Mouse (Mus musculus): ENCODE measurements around the gene Minos1.
A peak's percentile ranks its signal among the peaks of the same experiment; 100 is the strongest.

Minos1 gene

DNA sequence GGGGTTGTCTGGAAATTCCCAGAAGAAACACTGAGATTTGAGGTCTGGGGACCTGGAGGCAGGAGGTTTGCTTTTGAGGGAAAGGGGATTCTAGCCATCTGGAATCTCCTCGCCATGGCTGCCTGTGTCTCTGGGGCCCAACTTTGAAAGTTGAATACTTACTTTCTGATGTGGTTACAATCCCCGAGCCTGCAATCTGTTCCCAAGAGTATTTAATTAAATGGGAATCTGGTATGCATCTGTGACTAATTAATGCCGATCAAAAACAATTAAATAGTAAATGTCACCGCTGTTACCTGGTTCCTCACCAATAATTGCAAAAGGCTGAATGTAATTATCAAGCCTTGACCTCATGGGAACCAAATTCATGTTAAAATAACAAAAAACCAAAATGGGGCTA lies 13.7 kb upstream of the Minos1 start:
- no peak for DNase-seq (ENCODE audit: low spot score)

DNA sequence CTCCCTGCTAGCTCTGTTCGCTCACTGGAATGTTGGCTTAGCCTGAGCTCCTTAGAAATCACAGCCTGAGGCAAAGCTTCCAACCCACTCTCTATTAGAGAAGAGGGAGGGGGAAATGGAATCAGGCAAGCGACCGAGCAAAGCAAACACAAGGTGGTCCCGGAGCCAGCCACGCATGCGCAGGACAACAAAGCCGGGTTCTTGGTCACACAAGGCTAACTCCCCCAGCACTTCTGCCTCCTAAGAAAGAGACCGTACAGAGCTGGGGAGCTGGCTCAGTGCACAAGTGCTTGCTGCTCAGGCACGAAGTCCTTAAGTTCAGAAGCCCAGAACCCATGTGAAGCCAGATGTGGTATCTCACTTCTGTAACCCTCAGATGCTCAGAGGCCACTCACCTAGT lies 12.1 kb upstream of the Minos1 start:
- no peak for DNase-seq (ENCODE audit: low spot score)

DNA sequence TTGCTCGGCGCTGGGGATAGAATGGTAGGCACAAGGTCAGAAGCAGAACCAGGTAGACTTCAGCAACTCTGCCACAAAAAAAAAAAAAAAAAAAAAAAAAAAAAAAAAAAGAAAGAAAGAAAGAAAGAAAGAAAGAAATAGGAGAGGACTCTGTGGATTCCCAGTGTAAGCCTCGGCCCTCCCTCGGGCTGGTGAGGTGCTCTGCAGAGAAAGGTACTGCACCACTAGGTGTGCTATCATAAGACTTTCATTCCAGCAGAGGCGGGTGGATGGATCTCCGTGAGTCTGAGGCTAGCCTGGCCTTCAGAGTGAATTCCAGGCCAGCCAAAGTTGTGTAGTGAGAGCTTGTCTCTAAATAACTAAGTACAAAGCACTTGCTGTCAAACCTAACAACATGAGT lies 10.9 kb upstream of the Minos1 start:
- DNase-seq (ENCODE audit: low spot score), result no peak

DNA sequence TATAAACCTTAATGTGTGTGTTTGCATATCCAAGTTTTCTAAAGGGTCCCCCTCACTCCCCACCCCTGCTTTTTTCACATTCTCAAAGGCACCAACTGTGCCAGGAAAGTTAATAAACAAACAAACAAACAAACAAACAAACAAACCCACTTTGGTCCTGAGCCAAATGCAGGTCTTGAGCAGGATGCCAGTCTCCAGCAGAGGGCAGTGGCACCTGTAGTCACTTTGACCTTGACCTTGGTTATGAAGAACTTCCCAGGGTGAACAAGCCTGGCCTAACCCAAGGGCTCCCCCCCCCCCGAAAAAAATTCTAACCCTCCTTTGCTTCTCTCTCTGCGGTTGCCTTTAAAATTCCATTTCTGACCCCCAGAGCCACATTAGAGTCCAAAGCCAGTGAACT lies 9.4 kb upstream of the Minos1 start:
- no peak for DNase-seq (ENCODE audit: low spot score)

DNA sequence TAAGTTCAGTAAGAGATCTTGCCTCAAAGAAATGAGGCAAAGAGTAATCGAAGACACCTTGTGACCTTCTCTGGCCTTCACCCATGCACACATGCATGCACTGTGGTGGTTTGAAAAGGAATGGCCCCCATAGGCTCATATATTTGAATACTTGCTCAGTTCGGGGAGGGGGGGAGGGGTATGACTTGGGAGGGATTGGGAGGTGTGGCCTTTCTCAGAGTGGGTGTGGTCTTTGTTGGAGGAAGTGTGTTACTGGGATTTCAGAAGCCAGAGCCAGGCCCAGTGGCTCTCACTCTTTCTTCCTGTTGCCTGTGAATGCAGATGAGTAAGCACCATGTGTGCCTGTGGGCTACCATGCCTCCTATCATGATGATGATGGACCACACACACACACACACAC lies 5.1 kb upstream of the Minos1 start:
- DNase-seq (ENCODE audit: low spot score), result no peak

DNA sequence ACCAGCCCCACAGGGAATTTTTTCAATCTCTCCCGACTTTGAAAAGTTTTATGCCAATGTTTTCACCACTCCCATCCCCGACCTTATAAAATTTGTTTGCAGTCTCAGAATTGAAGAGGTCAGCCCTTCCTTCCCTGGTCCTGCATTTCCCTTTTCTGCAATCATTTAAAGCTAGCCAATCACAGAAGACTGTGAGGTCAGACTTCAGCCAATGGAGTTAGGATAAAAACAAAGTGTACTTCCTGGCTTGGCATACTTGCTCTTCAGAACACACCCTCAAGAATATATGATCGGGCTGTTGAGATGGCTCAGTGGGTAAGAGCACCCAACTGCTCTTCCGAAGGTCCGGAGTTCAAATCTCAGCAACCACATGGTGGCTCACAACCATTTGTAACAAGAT lies 2.2 kb upstream of the Minos1 start:
- no peak for DNase-seq (ENCODE audit: low spot score)

DNA sequence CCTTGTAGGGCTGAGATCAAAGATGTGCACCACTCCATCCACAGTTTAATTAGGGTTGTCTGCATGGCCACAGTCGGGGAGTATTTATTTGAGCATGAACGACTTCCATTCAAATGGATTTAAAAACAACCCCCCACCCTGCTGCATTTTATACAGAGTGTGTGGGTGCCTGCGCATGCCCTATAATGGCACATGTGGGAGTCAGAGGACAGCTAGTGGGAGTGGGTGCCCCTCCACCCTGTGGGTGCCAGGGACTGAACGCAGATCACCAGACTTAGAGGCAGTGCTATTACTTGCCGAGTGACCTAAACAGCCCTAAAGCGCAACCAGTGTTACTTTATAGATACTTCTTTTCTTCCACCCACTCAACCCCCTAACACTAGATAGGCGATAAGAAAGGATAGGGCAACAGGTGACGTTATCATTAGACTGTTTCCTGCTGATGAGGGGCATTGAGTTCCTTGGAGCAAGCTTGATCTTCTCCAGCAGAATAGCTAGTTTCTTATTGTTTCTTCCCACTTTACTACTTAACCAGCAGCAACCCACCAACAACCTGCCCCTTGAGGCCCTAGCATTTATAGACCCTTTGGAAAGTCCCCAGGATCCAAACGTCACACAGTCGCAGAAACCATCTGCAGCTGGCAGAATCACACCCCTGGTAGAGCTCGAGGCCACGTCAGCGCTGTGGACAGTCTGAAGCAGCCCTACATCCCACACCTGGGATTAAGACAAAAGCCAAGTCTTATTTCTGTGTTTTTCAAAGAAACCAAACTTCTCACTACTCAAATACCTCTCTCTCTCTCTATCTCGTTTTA lies 1.2 kb upstream of the Minos1 start:
- DNase-seq (ENCODE audit: low spot score), result no peak

DNA sequence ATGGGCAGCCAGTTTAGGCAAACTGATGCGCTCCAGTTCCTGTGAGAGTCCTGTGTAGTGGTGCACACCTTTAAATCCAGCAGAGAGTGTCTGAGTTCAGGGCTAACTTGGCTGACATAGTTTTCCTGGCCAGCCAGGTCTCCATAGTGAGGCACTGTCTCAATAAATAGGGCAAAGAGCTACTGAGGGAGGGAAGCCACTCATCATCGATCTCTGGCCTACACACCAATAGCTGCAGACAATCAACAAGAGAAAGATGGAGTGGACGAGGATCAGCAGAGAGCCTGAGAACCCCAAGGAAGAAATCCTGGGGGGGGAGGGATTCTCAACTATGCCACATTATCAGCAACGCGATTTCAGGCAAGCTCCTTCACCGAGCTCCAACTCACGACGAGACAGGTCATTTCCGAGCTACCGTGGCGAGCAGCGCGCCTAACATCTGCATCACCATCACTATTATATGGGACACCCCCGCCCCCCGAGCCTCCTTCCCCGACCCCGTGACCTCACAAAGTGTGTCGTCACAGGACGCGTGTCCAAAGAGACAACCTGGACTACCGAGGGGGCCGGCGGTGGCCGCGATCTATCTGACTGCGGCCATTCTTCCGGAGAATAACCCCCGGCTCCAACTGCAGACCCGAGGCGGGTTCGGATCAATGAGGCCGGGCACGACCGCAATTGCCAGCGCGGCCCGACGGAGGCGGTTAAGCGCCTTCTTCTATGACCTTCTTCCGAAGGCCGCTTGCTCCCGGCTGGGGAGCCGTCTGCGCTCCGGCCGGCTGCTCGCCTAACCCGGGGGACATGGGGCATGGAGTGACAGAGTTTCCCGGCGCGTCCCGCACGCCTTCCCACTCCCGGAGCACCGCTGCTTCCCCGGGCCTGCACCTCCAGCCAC lies 860 bp downstream of the Minos1 start:
- peak; percentile 52 for DNase-seq (ENCODE audit: low spot score)

DNA sequence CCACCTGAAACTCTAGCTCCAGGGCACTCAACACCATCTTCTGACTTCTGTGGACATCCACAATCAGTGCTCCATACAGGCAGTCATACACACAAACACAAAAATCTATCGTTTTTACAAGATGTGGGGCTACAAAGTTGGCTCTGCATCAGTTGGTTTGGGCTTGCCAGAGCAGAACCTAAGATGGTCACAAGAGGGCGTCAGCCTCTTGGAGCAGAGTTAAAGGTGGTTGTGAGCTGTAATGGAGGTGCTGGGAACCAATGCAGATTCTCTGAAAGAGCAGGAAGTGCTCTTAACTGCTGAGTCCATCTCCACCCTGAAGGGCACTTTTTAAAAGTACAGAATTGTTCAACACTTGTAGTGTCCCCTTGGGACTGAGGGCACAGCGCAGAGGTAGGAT lies 4.4 kb downstream of the Minos1 start:
- no peak for DNase-seq (ENCODE audit: low spot score)

DNA sequence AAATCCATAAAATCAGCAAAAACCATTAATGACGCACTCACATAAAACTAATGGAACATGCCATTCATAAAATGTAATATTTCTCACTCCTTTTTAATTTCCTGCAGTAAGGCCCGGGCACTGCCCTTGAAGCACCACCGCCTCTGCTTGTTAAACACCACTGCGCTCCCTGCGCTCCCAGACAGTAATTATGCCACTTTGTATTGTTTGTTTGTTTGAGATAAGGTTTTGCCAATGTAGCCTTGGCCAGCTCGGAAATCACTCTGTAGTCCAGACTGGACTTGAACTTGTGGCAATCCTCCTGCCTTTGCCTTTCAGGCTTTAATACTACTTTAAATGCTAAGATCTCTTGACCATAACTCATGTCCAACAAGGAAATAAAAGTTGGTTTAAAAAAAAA lies 6.0 kb downstream of the Minos1 start:
- DNase-seq (ENCODE audit: low spot score), result no peak

DNA sequence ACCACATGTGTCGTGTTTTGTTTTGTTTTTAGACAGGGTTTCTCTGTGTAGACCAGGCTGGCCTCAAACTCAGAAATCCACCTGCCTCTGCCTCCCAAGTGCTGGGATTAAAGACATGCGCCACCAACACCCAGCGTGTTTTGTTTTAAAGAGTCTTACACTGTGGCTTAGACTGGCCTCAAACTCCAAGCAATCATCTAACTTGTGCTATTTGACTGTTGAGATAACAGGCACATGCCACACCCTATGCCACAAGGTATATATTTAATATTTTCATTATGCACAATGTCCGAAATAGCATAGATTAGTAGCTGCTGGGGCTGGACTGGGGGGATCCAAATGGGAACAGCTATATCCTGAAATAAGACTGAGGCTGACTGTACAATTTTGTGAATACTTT lies 8.4 kb downstream of the Minos1 start:
- DNase-seq (ENCODE audit: low spot score), result no peak

DNA sequence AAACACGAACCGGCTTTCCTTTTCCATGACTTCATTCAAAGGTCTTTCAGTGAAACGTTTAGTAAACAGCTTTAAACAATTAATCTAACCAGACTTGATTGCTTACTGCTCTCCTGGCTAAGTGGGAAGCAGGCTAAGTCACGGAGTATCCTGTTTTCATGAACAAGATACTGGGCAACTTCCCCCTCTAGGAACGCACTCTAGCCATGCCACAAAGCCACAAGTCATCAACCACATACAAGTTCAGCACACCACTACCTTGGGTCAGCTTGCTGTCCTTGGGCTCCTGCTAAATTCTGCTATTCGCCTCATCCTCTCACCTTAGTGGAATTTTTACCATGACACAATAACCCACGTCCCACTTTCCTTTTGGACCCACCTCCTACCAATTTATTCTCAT lies 9.9 kb downstream of the Minos1 start:
- DNase-seq (ENCODE audit: low spot score), result no peak

DNA sequence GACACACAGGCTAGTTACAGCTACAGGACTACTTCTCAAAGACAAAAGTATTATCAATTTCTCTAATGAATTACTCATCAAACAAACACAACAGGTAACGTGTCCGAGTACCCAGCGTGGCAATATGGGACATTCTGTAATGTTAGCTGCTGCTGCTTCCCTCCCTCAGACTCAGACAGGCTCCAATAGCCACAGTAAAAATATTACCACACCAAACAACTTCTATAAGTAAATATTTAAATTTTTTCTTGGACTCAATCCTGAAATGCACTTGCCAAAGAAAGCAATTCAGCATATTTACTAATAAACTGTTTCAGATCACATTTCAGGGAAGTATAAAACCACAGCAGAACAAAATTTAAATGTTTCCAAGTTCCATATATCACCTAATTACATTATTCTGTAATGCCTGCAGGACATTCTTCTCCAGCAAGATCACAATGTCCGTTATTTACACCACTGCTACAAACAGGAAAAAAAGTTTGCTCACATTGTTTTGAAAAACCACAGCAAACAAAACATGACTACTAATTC lies 10.6 kb downstream of the Minos1 start:
- no peak for DNase-seq (ENCODE audit: low spot score)

DNA sequence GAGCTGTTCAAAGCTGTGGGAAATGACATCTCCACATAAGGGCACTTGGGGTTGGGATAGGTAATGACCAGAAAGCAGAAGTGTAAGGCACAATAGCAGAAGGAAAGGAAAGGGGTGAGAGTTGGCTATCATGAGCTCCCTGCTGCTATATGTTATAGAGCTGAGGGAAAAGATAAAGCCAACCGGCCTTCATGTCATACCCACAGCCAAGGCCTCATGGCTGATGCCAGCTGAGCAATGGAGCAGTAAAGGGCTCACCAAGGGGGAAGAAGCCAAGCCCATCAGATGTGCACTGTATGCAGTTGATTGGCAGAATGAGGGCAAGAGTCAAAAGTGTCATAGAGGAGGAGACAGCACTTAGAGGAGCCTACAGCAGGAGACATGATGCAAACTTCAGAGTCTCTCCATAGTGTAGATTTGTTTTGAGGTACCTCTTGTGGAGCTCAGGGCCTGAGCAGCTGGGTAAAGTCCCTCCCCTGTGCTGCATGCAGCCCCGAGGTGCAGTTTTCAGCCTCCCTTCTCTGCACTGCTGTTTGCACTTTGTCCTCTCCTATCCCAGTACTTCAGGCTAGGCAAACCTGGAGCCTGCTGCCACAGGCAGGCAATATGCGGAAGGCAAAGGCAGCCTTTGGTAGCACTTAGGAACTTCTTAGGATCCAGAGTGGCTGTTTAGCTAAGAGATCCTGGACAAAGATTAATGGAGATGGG lies 14.4 kb downstream of the Minos1 start:
- DNase-seq (ENCODE audit: low spot score), result peak; percentile 39

DNA sequence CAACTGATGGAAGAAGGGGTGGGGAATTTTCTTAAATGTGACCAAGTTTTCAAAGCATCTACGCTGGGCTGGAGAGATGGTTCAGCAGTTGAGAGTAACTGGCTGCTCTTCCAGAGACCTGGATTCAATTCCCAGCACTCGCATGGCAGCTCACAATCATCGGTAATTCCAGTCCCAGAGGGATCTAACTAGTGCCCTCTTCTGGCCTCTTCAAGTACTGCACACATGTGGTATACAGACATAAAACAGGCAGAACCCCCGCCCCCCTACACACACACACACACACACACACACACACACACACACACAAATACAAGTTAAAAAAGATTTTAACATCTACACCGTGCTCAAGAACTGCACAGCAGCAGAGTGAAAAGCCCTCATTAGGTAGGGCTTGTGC lies 15.2 kb downstream of the Minos1 start:
- DNase-seq (ENCODE audit: low spot score), result no peak

DNA sequence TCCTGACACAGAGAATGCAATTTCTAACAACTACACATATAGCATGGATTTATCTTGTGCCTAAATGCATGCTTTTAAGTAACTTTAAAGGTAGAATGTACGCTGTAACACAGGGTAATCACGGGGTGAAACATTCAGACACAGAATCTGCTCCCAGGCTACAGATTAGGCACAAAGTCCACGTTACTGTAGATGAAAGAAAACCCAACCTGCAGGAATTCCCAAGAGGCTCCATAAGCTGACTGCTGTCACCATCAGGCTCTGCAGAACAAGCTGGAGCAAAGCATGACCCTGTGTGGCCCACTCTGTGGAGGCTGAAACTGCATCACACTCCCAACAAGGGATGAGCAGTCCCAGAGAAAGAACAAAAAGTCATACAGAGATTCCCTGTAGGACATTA lies 18.4 kb downstream of the Minos1 start:
- no peak for DNase-seq (ENCODE audit: low spot score)

DNA sequence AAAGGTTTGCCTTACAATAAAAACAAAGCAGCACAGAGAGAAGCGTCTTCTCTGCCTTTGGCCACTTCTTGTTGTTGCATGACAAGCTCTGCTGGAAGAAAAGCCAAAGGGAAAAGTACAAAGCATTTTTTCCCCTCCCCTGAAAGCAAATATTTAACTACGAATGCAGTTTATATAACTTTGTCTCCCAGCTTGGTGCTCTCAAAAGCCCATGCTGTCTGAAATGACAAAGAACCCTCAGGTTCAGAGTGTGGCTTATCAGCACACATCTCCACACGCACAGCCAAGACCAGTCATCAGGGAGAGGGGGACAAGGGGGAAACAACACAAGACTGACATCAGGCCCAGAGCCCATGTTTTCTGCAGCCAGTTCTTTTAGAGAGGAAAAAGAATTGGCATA lies 19.5 kb downstream of the Minos1 start:
- DNase-seq (ENCODE audit: low spot score), result no peak

DNA sequence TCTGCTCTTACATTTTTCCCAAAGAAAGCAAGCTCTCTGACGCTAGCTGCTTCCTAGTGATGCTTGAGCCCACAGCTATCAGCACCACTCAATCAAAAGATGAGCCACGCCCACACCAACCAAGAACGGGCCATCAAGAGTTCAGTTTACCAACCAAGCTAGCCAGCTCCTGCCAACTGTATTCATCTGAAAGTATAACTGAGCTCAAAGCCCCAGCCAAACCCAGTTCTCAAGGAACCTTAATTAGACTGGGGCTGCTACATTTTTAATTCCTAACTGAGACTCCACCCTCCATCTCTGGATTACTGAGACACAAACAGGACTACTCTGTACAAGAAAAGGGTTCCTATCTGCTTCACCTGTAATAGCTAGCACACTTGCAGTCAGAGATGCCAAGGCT lies 20.1 kb downstream of the Minos1 start:
- no peak for DNase-seq (ENCODE audit: low spot score)

DNA sequence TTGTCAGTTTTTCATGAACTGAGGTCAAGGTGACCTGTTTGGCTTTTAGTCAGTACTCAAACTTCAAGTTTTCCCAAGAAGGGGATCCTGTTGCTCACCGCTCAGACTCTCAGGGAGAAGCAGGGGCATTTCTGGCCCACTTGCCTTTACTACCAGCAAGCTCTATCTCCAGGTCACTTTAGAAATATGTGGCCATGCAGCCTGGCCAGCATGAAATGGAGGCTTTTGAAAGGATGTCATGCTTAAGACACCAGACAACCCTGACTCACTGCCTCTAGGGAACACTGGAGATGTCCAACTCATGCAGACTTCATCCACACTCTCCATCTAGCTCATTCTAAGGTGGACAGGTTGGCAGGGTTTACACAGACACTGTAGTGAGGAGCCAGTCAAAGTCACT lies 25.5 kb downstream of the Minos1 start:
- DNase-seq (ENCODE audit: low spot score), result no peak

DNA sequence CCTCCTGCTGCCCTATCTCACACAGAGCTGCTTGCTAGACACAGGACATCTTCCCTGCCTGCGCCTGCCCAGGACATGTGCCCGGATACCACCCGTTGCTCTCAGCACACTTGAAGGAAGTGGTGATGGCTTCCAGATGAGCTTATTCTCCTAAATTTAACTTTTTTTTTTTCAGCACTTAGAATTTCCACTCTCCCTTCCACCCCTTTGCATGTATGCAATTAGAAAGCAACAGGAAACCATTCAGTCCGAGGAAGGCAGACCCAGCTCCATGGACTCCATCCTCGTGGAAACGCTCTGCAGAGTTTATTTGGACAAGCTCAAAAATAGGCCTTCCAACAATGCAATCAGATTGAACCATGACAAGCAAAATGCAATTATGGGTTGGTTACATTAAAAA lies 29.4 kb downstream of the Minos1 start:
- DNase-seq (ENCODE audit: low spot score), result no peak

DNA sequence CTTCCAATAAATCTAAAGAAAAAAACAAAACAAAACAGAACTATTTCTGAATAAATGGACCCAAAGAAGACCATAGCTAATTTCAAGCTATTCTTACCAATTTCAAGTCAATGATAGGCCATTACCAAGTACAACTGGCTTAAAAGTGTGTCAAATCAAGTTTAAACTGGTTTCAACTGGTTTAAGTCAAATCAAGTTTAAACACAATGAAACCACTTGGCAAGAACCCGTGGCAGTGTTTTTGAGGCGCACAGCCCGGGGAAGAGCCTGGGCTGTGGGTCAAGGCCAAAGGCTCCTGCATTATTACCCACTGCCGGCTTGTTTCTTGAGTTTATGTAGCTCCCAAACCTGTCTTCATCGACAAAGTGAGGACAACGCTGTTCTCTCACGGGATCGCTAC lies 30.6 kb downstream of the Minos1 start:
- DNase-seq (ENCODE audit: low spot score), result no peak

DNA sequence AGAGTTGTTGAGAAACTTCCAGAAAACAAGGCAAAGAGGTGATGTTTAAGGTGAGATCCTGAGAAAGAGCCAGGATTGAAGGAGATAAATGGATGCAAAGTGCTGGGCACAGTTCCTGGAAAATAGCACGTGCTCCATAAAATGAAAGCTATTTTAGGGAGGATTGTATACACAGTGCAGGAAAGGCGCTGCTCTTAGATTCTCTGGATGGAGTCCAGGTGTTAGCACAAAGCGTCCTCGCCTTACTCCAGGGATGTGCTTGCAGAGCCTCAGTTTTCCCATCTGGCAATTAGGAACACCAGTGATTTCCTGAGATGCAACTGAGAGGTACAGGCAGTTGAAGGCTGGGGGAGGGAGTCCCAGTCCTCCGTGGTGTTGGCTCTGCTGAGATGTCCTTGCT lies 34.7 kb downstream of the Minos1 start:
- DNase-seq (ENCODE audit: low spot score), result no peak

DNA sequence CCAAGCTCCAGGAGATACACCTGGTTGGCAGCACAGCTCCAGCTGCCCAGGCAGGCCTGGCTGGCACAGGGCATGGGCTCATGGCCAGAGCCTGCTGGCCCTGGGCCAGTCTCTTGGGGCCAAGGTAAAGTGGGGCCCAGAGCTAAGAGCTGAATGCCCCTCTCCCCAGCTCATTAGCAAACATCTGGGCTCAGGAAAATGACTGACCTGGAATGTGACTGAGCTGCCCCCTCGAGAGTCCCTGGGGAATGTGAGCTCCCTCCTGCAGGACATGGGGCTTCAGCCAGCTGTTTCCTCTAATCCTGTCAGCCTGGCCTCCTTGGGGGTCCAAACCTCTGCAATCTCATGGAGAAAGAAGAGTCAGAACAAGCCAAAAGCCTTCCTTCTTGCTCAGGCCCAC lies 35.5 kb downstream of the Minos1 start:
- DNase-seq (ENCODE audit: low spot score), result no peak

Data from c-Kit-positive CD71-positive TER-119-positive erythroid progenitor cells, embryonic 14.5 days (primary cell).